Mouse (Mus musculus): Measurements from ENCODE around the gene Plscr3. TPM values are rescaled to one million over a fixed set of nuclear protein-coding genes. Genes with fewer than 3 reads are reported as not detected.
A peak's percentile ranks its signal among the peaks of the same experiment; 100 is the strongest.

Gene Plscr3
- polyA plus RNA-seq, 1 experiment from 2014 or later, result 36.3 TPM

GRCm38 (mm10) chr11:69836703-69837576 is 9.2 kb upstream of the Plscr3 start:
- peaks cover 29% of the 10 kb centered on the region for H3K4me1 ChIP-seq (ENCODE audit: control insufficient read depth, insufficient read depth, low read length)
- H3K27ac ChIP-seq (ENCODE audit: low read depth, low read length), result peak overlapping the region; percentile 97
- peak overlapping the region; percentile 92 for H3K4me3 ChIP-seq (ENCODE audit: low read depth, low read length)
- no peaks in the 10 kb centered on the region for H3K9me3 ChIP-seq (ENCODE audit: control insufficient read depth, low read length)
- H3K9ac ChIP-seq (replicated peaks; ENCODE audit: low read depth, low read length), result peak overlapping the region; percentile 93
- peak overlapping the region; percentile 98 for H3K4me2 ChIP-seq (ENCODE audit: low read depth, low read length)
- H3K36me3 ChIP-seq (ENCODE audit: control insufficient read depth, insufficient read depth, low read length), result peaks cover 15% of the 10 kb centered on the region
- ATAC-seq (ENCODE audit: low read depth), result peak; percentile 3
- no peaks in the 10 kb centered on the region for H3K27me3 ChIP-seq (ENCODE audit: control insufficient read depth, insufficient read depth, low read length)
- WGBS, result 2% methylated on average over 44 of the region's 52 CpGs

GRCm38 (mm10) chr11:69837604-69837951 is 8.6 kb upstream of the Plscr3 start, which contains the start of gene Nlgn2:
TSS of gene Nlgn2 (minus strand) at chr11:69837784.
- Histone ChIP-seq H3K4me2 (ENCODE audit: low read depth, low read length) (peak within 1 kb of the TSS; percentile 98), H3K9me3 (ENCODE audit: control insufficient read depth, low read length) (no peaks in the 10 kb centered on the region), H3K9ac (replicated peaks; ENCODE audit: low read depth, low read length) (peak within 1 kb of the TSS; percentile 93), H3K4me1 (ENCODE audit: control insufficient read depth, insufficient read depth, low read length) (peaks cover 29% of the 10 kb centered on the region), H3K27me3 (ENCODE audit: control insufficient read depth, insufficient read depth, low read length) (no peaks in the 10 kb centered on the region), H3K4me3 (ENCODE audit: low read depth, low read length) (peak within 1 kb of the TSS; percentile 92), H3K27ac (ENCODE audit: low read depth, low read length) (peak within 1 kb of the TSS; percentile 97), H3K36me3 (ENCODE audit: control insufficient read depth, insufficient read depth, low read length) (peaks cover 14% of the 10 kb centered on the region)
- peak; percentile 68 for ATAC-seq (ENCODE audit: low read depth)
- 0% methylated on average over 28 of the region's 32 CpGs for WGBS

- H3K36me3 ChIP-seq (ENCODE audit: control insufficient read depth, insufficient read depth, low read length), result peaks cover 8% of the 10 kb centered on the region
- peak within 1 kb of the TSS; percentile 92 for H3K4me3 ChIP-seq (ENCODE audit: low read depth, low read length)
- peak within 1 kb of the TSS; percentile 97 for H3K27ac ChIP-seq (ENCODE audit: low read depth, low read length)
- WGBS, result 0% methylated on average over 34 of the region's 34 CpGs
- H3K4me2 ChIP-seq (ENCODE audit: low read depth, low read length), result peak within 1 kb of the TSS; percentile 98
- no peaks in the 10 kb centered on the region for H3K9me3 ChIP-seq (ENCODE audit: control insufficient read depth, low read length)
- no peaks in the 10 kb centered on the region for H3K27me3 ChIP-seq (ENCODE audit: control insufficient read depth, insufficient read depth, low read length)
- ATAC-seq (ENCODE audit: low read depth), result peak; percentile 89
- peak within 1 kb of the TSS; percentile 93 for H3K9ac ChIP-seq (replicated peaks; ENCODE audit: low read depth, low read length)
- peaks cover 29% of the 10 kb centered on the region for H3K4me1 ChIP-seq (ENCODE audit: control insufficient read depth, insufficient read depth, low read length)
Observed at GRCm38 (mm10) chr11:69837952-69838713, 8.0 kb upstream of the Plscr3 start, which contains the start of gene Tmem256. TSS of gene Tmem256 (plus strand) at chr11:69838514.

GRCm38 (mm10) chr11:69838714-69839104 is 7.5 kb upstream of the Plscr3 start:
- Histone ChIP-seq H3K4me1 (ENCODE audit: control insufficient read depth, insufficient read depth, low read length) (peaks cover 24% of the 10 kb centered on the region), H3K9me3 (ENCODE audit: control insufficient read depth, low read length) (no peaks in the 10 kb centered on the region), H3K36me3 (ENCODE audit: control insufficient read depth, insufficient read depth, low read length) (peaks cover 2% of the 10 kb centered on the region), H3K4me2 (ENCODE audit: low read depth, low read length) (peak overlapping the region; percentile 98), H3K27ac (ENCODE audit: low read depth, low read length) (peak overlapping the region; percentile 85), H3K4me3 (ENCODE audit: low read depth, low read length) (peak overlapping the region; percentile 92), H3K9ac (replicated peaks; ENCODE audit: low read depth, low read length) (peak overlapping the region; percentile 56), H3K27me3 (ENCODE audit: control insufficient read depth, insufficient read depth, low read length) (no peaks in the 10 kb centered on the region)
- no peak for ATAC-seq (ENCODE audit: low read depth)
- WGBS, result 3% methylated on average over 7 of the region's 7 CpGs

- Histone ChIP-seq H3K9ac (replicated peaks; ENCODE audit: low read depth, low read length) (peak overlapping the region; percentile 93), H3K36me3 (ENCODE audit: control insufficient read depth, insufficient read depth, low read length) (peaks cover 9% of the 10 kb centered on the region; the same call in 1 of the 2 replicates), H3K4me1 (ENCODE audit: control insufficient read depth, insufficient read depth, low read length) (peaks cover 21% of the 10 kb centered on the region), H3K4me3 (ENCODE audit: low read depth, low read length) (peak overlapping the region; percentile 78), H3K4me2 (ENCODE audit: low read depth, low read length) (peak overlapping the region; percentile 95), H3K9me3 (ENCODE audit: control insufficient read depth, low read length) (no peaks in the 10 kb centered on the region), H3K27me3 (ENCODE audit: control insufficient read depth, insufficient read depth, low read length) (no peaks in the 10 kb centered on the region), H3K27ac (ENCODE audit: low read depth, low read length) (peak overlapping the region; percentile 96)
- 10% methylated on average over 37 of the region's 37 CpGs for WGBS
- peak; percentile 30 for ATAC-seq (ENCODE audit: low read depth)
Observed at GRCm38 (mm10) chr11:69846738-69847688, 837 bp downstream of the Plscr3 start.

- peak overlapping the region; percentile 95 for H3K4me2 ChIP-seq (ENCODE audit: low read depth, low read length)
- no peak overlapping the region for H3K27ac ChIP-seq (ENCODE audit: low read depth, low read length)
- no peak overlapping the region for H3K9ac ChIP-seq (replicated peaks; ENCODE audit: low read depth, low read length)
- peaks cover 9% of the 10 kb centered on the region; the same call in 1 of the 2 replicates for H3K36me3 ChIP-seq (ENCODE audit: control insufficient read depth, insufficient read depth, low read length)
- no peaks in the 10 kb centered on the region for H3K27me3 ChIP-seq (ENCODE audit: control insufficient read depth, insufficient read depth, low read length)
- H3K4me1 ChIP-seq (ENCODE audit: control insufficient read depth, insufficient read depth, low read length), result peaks cover 21% of the 10 kb centered on the region
- 95% methylated on average over 6 of the region's 6 CpGs for WGBS
- no peaks in the 10 kb centered on the region for H3K9me3 ChIP-seq (ENCODE audit: control insufficient read depth, low read length)
- no peak for ATAC-seq (ENCODE audit: low read depth)
- H3K4me3 ChIP-seq (ENCODE audit: low read depth, low read length), result peak overlapping the region; percentile 78; the same call in 1 of the 2 replicates
Observed at GRCm38 (mm10) chr11:69848021-69848420, 1.8 kb downstream of the Plscr3 start.

- Histone ChIP-seq H3K9me3 (ENCODE audit: control insufficient read depth, low read length) (no peaks in the 10 kb centered on the region), H3K27me3 (ENCODE audit: control insufficient read depth, insufficient read depth, low read length) (no peaks in the 10 kb centered on the region), H3K36me3 (ENCODE audit: control insufficient read depth, insufficient read depth, low read length) (peaks cover 9% of the 10 kb centered on the region; the same call in 1 of the 2 replicates), H3K27ac (ENCODE audit: low read depth, low read length) (no peak overlapping the region), H3K9ac (replicated peaks; ENCODE audit: low read depth, low read length) (no peak overlapping the region), H3K4me3 (ENCODE audit: low read depth, low read length) (no peak overlapping the region), H3K4me2 (ENCODE audit: low read depth, low read length) (no peak overlapping the region), H3K4me1 (ENCODE audit: control insufficient read depth, insufficient read depth, low read length) (peaks cover 21% of the 10 kb centered on the region)
- WGBS, result 93% methylated on average over 9 of the region's 9 CpGs
- no peak for ATAC-seq (ENCODE audit: low read depth)
Observed at GRCm38 (mm10) chr11:69849128-69849527, 3.0 kb downstream of the Plscr3 start.

GRCm38 (mm10) chr11:69849884-69850283 is 3.7 kb downstream of the Plscr3 start:
- WGBS, result 96% methylated on average over 15 of the region's 15 CpGs
- peaks cover 21% of the 10 kb centered on the region for H3K4me1 ChIP-seq (ENCODE audit: control insufficient read depth, insufficient read depth, low read length)

More at GRCm38 (mm10) chr11:69849884-69850283, 3.7 kb downstream of the Plscr3 start:
- no peak for ATAC-seq (ENCODE audit: low read depth)
- Histone ChIP-seq H3K9me3 (ENCODE audit: control insufficient read depth, low read length) (no peaks in the 10 kb centered on the region), H3K36me3 (ENCODE audit: control insufficient read depth, insufficient read depth, low read length) (peaks cover 9% of the 10 kb centered on the region; the same call in 1 of the 2 replicates), H3K4me3 (ENCODE audit: low read depth, low read length) (no peak overlapping the region), H3K27me3 (ENCODE audit: control insufficient read depth, insufficient read depth, low read length) (no peaks in the 10 kb centered on the region), H3K9ac (replicated peaks; ENCODE audit: low read depth, low read length) (no peak overlapping the region), H3K27ac (ENCODE audit: low read depth, low read length) (no peak overlapping the region), H3K4me2 (ENCODE audit: low read depth, low read length) (no peak overlapping the region)

Measured in neural tube, embryonic 14.5 days (tissue).